Mouse (Mus musculus) small intestine, adult 2 months (tissue): ENCODE results near the gene Reep3. TPM values are rescaled to one million over a fixed set of nuclear protein-coding genes. Genes with fewer than 3 reads are reported as not detected.

Source experiments
- H3K27ac ChIP-seq: fragments of 200-500 bp; 2 replicates; pipeline ENCODE4 v1.5.1; 2012; ENCODE audit warnings: low read depth, low read length, control low read depth, inconsistent platforms; ENCODE audit not compliant: insufficient read depth
- H3K27me3 ChIP-seq: fragments of 200-500 bp; 2 replicates; pipeline ENCODE4 v1.6.1; 2012; ENCODE audit warnings: mild to moderate bottlenecking, moderate library complexity, low read length, inconsistent platforms; ENCODE audit not compliant: control insufficient read depth, insufficient read depth
- H3K36me3 ChIP-seq: fragments of 200-500 bp; 2 replicates; pipeline ENCODE4 v1.6.1; 2012; ENCODE audit warnings: mild to moderate bottlenecking, low read length, control low read depth, inconsistent platforms; ENCODE audit not compliant: control insufficient read depth, insufficient read depth
- H3K4me1 ChIP-seq: fragments of 200-500 bp; 2 replicates; pipeline ENCODE4 v1.6.1; 2012; ENCODE audit warnings: low read length, inconsistent platforms, mixed read lengths; ENCODE audit not compliant: control insufficient read depth, insufficient read depth, insufficient read length
- H3K4me3 ChIP-seq: fragments of 200-500 bp; 2 replicates; pipeline ENCODE4 v1.5.1; 2012; ENCODE audit warnings: low read depth, mild to moderate bottlenecking, control low read depth, inconsistent platforms, low read length, moderate library complexity
- CTCF ChIP-seq: fragments of 200-500 bp; IDR thresholded peaks from 2 replicates; pipeline ENCODE4 v1.5.1; 2012; ENCODE audit warnings: low read depth, mild to moderate bottlenecking, control low read depth, inconsistent platforms, low read length, moderate library complexity, mixed read lengths; ENCODE audit not compliant: insufficient replicate concordance, insufficient read length; ENCODE audit errors: extremely low read depth
- POLR2A ChIP-seq: fragments of 200-500 bp; IDR thresholded peaks from 2 replicates; pipeline ENCODE4 v1.6.1; 2012; ENCODE audit warnings: low read depth, mild to moderate bottlenecking, control low read depth, inconsistent platforms, low read length, moderate library complexity
- WGBS: fragments of 180-500 bp; shearing (Covaris S2); methylation state at CpG from one replicate; pipeline ENCODE4 v1.1.7; 2018; 5-methylcytosine and 5-hydroxymethylcytosine counted together
- polyA plus RNA-seq: library from polyadenylated mRNA; depleted of rRNA; stranded (reverse); fragments of >200 nt; gene quantifications from 2 replicates; pipeline ENCODE4 v1.2.3, GENCODE M21; 2012; rRNA removed

Gene Reep3
- polyA plus RNA-seq, 1 experiment: 16.4 TPM

GRCm38 (mm10) chr10:66973274-66973673, 123.5 kb downstream of the Reep3 start:
- H3K27ac ChIP-seq: no peak overlapping the region
- TF ChIP-seq POLR2A: no peak
- TF ChIP-seq CTCF: no peak
- no peaks in the 10 kb centered on the region for H3K27me3 ChIP-seq
- no peaks in the 10 kb centered on the region for H3K4me1 ChIP-seq
- 56% methylated on average over 2 of the region's 2 CpGs for WGBS
- H3K36me3 ChIP-seq: no peaks in the 10 kb centered on the region
- no peak overlapping the region for H3K4me3 ChIP-seq

DNA sequence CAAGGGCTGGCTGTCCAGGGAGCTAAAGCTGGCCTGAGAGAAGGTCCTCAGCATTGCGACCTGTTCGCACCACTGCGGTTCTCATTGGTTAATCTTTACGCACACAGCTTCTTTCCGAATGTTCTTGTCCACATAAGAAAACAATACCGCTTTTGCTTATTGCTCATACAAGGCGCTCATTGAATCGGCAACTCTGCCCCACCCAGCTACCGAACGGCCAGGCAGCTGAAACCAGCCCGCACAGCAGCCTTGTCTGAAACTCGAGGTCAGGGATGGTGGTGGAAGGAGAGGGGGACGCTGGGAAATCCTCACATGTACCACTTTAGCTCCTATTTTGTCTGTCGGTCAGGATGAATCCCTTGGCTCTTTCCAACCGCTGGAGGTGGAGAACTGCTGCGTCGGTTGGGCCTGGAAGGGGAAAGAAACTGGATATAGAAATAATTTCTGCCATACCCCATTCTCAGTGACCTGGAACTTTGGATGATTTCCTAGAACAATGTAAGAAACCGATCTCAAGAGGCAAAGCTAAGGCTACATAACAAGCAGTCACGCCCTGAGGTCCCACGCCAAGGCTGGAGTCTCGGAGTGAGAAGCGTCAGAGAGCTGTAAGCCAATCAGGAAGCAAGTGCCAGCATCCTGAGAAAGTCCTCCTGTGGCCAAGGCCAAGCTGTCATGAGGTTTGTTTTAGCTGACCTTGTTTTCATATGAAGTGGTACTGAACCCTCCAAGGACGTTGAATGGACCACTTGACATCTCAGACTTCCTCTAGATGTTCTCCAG, 126.2 kb downstream of the Reep3 start:
- Histone ChIP-seq H3K4me1 (no peaks in the 10 kb centered on the region), H3K27me3 (no peaks in the 10 kb centered on the region), H3K36me3 (no peaks in the 10 kb centered on the region), H3K27ac (no peak overlapping the region), H3K4me3 (no peak overlapping the region)
- no peak for TF ChIP-seq CTCF
- no peak for TF ChIP-seq POLR2A
- WGBS: 91% methylated on average over 23 of the region's 23 CpGs

GRCm38 (mm10) chr10:66969581-66969980, 127.2 kb downstream of the Reep3 start:
- no peaks in the 10 kb centered on the region for H3K4me1 ChIP-seq
- TF ChIP-seq CTCF: no peak
- TF ChIP-seq POLR2A: no peak
- no peaks in the 10 kb centered on the region for H3K36me3 ChIP-seq
- no peak overlapping the region for H3K27ac ChIP-seq
- no peaks in the 10 kb centered on the region for H3K27me3 ChIP-seq
- no peak overlapping the region for H3K4me3 ChIP-seq
- WGBS: 50% methylated on average over 2 of the region's 2 CpGs

GRCm38 (mm10) chr10:66969081-66969480, 127.7 kb downstream of the Reep3 start:
- TF ChIP-seq CTCF (no peak), POLR2A (no peak)
- Histone ChIP-seq H3K27ac (no peak overlapping the region), H3K27me3 (no peaks in the 10 kb centered on the region), H3K4me1 (no peaks in the 10 kb centered on the region), H3K36me3 (no peaks in the 10 kb centered on the region), H3K4me3 (no peak overlapping the region)
- WGBS: 75% methylated on average over 5 of the region's 5 CpGs

DNA sequence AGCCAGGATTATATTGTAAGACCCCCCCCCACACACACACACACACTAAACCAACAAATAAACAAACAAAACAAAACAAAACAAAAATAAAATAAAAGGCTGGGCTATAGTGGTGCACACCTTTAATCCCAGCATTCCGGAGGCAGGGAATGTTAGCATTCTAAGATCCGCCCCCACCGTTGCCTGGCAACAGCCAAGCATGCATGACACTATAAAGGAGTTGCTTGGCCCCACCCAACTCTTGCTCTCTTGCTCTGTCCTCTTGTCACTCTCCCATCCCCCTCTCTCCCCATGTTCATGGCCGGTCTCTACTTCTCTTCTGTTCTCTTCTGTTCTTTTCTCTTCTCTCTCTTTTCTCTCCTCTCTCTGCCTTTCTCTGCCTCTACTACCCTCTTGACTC, 128.2 kb downstream of the Reep3 start:
- H3K4me1 ChIP-seq: no peaks in the 10 kb centered on the region
- H3K27me3 ChIP-seq: no peaks in the 10 kb centered on the region
- WGBS: 68% methylated on average over 4 of the region's 4 CpGs
- TF ChIP-seq POLR2A (no peak), CTCF (no peak)
- H3K4me3 ChIP-seq: no peak overlapping the region
- no peaks in the 10 kb centered on the region for H3K36me3 ChIP-seq
- H3K27ac ChIP-seq: no peak overlapping the region

DNA sequence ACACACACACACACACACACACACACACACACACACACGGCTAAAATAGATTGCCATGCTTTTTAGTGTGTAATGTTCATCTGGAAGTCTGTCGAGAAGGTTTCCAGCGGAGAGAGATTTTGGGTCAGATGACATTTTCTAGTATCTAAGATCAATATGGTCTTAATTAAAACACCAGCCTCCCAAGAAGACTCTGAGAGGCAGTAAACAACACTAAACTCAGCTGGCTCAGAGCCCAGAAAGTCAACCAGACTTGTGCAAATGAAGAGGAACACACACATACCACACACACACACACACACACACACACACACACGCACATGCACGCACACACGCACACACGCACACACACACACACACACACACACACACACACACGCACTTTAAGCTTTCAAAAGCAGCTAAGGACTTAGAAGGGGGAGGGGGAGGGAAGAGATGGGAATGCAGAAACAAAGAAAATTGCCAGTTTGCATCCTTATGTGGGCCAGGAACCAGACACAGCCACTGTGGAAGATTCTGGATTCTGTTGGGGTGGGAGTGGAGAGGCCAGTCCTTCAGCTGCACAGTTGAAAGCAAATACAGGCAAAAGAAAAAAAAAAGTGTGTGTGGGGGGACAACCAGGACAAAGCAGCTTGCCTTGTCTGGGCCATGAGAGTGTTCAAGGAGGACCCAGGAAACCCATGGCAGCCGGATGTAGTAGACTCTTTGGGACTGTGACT, 130.2 kb downstream of the Reep3 start:
- Histone ChIP-seq H3K4me1 (no peaks in the 10 kb centered on the region), H3K27me3 (no peaks in the 10 kb centered on the region), H3K27ac (no peak overlapping the region), H3K36me3 (no peaks in the 10 kb centered on the region), H3K4me3 (no peak overlapping the region)
- TF ChIP-seq POLR2A: no peak
- TF ChIP-seq CTCF: no peak
- 77% methylated on average over 9 of the region's 9 CpGs for WGBS

- Histone ChIP-seq H3K27me3 (no peaks in the 10 kb centered on the region), H3K4me1 (no peaks in the 10 kb centered on the region), H3K4me3 (no peak overlapping the region), H3K27ac (no peak overlapping the region), H3K36me3 (no peaks in the 10 kb centered on the region)
- 92% methylated on average over 8 of the region's 8 CpGs for WGBS
- no peak for TF ChIP-seq CTCF
- TF ChIP-seq POLR2A: no peak
Measured at GRCm38 (mm10) chr10:66960136-66960535, 136.6 kb downstream of the Reep3 start.

Other genes starting within 250 kb of the Reep3 start
- 8.6 and 22.7 TPM in 2 replicates for gene Jmjd1c, start 820 bp downstream of the Reep3 start, polyA plus RNA-seq
- gene Nrbf2, start 188.4 kb upstream of the Reep3 start, polyA plus RNA-seq: 5.0 and 9.0 TPM in 2 replicates